Mouse (Mus musculus) lung, postnatal 4 days (tissue): ENCODE data around the gene Klhl26.

Source experiments
- DNase-seq, 2 experiments: peaks; one replicate each; pipeline ENCODE4 v3.0.0; 2021

Gene Klhl26

GRCm38 (mm10) chr8:70443326-70443725 is 33.4 kb downstream of the Klhl26 start:
- no peak for DNase-seq

DNA sequence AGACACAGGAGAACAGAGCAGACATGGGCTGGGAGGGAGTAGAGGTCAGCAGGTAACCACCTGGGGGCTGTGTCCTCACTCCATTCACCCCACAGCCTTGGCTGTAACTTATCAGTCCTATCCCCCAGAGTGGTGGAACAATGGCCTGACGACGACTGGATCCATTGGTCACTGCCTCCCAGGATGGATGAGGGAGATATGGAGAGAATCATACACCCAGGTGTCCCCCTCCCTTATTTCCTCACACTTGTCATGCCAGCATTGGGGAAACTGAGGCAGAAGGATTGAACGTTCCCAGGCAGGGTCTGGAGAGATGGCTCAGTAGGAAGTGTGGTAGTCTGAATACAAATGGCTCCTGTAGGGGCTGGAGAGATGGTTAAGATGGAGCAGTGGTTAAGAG is 35.2 kb downstream of the Klhl26 start:
- DNase-seq, result no peak

GRCm38 (mm10) chr8:70440246-70440645 is 36.5 kb downstream of the Klhl26 start:
- DNase-seq, result no peak

DNA sequence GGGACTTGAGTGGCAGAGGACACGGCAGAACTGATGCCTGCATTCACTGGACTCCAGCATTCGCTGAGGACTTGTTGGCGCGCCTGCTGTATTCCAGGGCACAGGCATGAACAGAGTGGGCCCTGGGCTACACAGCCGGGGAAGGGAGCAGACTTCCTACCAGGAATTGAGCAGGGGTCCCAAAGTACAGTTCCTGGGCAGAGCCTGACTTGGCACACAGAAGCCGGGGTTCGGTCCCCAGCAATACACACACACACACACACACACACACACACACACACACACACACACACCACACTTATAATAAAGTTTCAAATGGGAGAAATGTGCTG is 37.0 kb downstream of the Klhl26 start:
- no peak for DNase-seq

GRCm38 (mm10) chr8:70439055-70439847 is 37.5 kb downstream of the Klhl26 start, which contains the start of gene Crtc1:
Gene Crtc1, minus strand, starts transcription at chr8:70439579.
- DNase-seq, result peak; percentile 98 to 99

- DNase-seq, result no peak
Observed at GRCm38 (mm10) chr8:70438423-70438822, 38.3 kb downstream of the Klhl26 start.

DNA sequence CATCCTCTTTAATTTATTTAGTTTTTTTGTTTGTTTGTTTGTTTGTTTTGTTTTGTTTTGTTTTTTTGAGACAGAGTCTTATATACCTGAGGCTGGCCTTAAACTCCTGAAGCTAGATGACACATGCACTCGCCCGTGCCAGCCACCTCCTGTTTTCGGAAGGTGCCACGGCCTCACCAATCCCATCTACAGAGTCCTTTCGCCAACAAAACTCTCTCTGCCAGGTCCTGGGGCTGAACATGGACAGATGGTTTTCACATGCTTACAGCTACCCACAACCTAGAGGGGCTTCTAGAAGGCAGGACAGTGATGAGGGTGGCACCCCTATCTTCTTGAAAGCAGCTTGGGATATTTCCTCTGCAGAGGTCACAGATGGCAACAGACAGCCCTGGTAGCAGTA is 41.6 kb downstream of the Klhl26 start:
- DNase-seq, result no peak

GRCm38 (mm10) chr8:70432991-70433536 is 43.7 kb downstream of the Klhl26 start:
- no peak for DNase-seq

DNA sequence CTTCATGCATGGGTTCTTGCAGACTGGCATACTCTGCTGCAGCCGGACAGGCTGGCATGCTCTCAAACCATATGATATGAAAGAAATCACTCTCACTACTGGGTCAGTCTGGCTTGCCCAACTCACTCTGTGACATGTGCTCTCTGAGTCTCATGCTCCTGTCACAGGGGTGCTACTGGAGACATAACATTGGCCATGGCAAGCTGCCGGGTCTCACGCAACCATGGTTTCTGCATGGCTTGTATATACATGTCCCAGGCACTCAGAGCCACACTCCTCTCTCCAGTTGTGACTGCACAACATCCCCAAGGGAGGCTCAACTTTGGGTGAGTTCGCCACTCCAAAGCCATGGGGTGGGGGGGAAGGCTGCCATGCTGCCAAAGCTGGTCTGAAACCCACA is 45.6 kb downstream of the Klhl26 start:
- DNase-seq, result peak in 1 of 2 experiments; percentile 67

DNA sequence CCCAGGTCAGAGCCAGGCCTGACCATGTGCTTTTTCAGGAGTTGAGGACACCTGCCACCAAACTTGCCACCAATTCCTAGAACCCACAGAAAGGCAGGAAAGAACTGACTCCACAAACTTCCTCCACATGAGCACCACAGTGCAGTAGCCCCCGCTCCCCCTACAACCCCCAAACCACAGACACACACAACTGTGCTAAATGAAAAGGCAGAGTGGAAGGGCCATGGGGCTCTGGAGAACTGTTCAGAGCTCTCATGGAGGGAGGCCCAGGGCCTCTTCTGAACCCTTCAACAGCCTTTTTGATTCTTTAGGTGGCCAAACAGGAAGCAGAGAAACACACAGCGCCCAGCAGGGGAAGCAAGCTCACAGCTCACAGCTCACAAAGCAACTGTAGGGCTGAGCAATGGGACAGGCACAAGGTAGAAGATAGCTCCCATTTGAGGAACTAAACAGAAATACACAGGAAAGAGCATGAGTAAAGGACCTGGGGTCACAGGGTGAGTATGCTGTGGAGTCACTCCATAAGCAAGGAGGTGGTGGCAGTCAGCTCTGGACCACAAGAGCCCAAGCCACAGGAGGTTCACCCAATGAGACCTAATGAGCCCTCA is 50.4 kb downstream of the Klhl26 start:
- no peak for DNase-seq

GRCm38 (mm10) chr8:70422722-70423121 is 54.0 kb downstream of the Klhl26 start:
- no peak for DNase-seq

DNA sequence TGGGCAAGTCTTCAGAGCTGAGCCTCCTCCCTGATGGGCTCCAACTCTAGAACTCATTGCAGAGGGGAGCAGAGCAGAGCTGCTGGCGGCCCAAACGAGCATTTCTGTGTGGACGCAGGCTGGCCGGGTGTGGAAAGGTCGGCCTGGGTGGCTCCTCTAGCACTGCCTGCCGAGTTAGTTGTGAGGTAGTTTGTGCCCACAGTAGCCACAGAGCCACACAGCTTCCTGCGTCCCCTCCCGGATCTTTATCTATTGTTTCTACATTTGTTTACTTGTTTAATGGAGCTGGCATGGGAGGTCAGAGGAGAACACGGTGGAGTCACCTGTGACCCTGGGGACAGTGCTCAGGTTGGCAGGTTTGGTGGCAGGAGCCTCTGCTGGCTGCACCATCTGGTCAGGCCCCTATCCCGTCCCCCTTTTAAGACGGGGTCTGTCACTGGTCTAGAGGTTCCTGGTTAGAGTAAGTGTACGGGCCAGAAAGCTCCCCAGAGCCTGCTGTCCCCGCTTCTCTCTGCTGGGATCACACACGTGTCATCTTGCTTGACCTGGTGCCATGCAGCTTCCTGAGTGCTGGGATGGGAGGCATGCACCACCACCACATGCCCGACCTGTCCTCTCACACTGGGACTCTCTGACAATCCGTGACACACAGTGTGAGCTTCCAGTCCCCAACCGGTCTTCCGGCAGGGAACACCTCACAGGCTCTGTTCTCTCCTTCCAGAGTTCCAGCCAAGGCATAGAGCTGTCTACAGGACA is 55.2 kb downstream of the Klhl26 start:
- no peak for DNase-seq

GRCm38 (mm10) chr8:70419879-70420643 is 56.7 kb downstream of the Klhl26 start:
- no peak for DNase-seq

DNA sequence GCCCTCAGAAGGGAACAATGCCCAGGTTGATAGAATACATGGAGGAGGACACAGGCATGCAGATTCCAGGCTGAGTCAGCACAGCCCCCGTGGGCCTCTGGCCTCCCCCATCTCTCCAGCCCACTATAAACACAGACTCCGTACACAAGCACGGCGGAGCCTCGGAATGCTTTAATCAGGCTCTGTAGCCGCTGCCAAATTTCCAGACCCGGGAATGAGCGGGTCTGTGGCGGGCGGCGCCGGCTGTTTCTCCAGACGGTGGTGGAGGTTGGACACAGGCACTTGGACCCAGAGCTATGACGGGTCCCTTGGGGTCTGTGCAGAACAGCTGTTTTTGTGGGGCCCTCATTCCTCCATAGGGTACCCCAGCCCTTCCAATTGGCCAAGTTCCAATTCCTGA is 57.8 kb downstream of the Klhl26 start:
- peak; percentile 62 to 86 for DNase-seq

DNA sequence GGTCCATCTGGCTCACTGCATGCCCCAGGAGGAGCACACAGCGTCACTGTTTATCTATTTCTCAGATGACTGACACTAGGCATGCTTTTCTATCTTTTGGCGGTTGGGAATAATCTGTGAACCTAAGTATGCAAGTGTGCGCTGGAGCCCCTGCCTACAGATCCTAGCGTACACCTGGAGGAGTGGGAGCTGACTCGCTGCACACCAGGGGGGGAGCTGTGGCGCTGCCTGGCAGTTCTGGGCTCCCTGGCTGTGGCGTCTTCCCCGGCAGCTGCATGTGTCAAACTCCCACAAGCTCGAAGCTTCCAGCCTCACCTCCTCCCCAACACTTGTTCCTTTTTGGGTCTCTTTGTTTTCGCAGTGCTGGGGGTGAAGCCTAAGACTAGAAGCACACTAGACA is 58.9 kb downstream of the Klhl26 start:
- DNase-seq, result no peak

DNA sequence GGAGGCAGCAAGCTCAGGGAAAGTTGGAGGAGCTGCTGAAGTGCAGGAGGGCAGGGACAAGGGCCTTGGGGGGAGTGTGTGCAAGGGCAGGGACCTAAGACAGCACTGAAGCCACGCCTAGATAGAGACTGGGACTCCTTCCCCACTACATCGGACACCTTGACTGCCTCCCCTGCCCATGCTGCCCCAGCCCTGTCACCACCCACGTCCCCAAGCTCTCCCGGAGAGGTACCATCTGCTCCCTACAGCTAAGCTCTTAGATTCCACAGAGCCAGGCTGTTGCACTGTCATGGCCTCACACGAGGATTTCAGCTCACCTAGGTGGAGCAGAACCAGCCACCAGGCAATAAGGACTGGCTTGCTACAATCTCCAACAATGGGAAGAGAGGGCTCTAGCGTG is 59.8 kb downstream of the Klhl26 start:
- DNase-seq, result no peak

DNA sequence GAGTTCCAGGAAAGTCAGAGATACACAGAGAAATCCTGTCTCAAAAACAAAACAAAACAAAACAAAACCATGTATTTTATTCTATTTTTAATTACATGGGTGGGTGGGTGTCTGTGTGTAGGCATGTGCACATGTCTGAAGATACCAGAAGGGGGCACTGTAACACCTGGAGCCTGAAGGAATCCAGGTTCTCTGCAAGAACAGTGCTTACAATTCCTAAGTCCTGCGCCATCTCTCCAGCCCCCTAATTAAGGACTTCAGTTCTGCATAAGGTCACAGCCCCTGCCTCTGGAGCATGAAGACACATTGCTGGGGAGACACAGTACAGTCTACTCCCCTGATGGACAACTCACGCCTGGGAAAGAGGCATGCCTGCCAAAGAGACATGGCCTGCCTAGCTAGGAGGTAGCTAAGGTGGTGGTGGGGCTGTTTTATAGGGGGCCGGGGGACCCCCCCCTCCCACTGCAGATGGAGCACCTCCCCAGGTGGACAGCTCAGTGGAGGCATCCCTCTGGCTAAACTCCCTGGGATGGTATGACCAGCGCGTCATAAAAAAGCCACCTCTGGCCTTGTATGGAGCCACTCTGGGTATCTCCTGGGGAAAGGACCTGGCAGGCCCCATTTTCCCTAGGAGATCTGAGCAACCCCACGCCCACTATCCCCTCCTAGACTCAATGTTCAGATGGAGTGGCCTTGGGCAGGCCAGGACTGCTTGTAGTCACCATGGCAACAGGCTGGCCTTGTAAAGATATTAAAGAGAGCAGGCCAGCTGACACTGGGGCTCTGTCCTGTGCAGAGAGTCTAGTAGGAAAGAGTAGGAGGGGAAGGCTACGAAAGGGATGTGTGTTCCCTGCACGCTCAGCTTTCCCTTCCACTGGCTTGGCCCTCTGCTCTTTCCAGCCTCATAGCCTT is 61.0 kb downstream of the Klhl26 start:
- DNase-seq, result peak in 1 of 2 experiments; percentile 57

GRCm38 (mm10) chr8:70414310-70414946 is 62.3 kb downstream of the Klhl26 start:
- no peak for DNase-seq

DNA sequence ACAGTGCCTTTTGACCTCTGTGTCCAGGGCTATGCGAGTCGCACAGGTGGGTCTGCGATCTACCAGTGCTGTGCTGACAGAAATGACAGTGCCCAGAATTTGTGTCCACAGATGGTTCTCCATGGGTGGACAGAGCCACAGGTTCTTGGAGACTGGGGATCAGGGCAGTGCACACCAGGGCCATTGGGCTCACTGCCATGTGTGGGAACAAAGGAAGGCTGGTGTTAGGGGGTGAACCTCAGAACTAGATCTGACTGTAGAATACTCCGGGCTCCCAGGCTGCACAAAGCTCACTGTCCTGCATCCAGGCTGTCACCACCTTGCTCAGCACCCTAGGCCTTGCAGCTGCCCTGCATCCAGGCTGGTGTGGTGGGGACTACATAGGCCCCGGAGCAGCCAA is 66.5 kb downstream of the Klhl26 start:
- no peak for DNase-seq

DNA sequence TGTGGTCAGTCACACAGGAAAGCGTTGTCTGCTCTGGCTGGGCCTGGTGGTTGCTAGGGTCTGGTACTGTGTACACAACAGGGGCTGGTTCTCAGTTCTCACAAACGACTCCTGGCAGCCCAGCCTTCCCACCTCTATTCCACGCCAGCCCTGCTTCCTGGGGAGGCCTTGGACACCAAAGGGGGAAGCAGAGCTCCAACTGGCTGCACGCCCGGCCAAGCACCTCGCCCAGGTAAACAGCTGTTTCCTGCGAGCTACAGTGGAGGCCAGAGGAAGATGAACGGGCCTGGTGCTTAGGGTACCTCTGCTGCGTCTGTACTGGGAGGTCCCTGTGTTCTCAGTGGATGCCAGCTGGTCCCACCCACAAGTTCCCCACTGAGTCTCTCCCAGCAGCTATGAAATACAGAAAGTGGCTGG is 67.3 kb downstream of the Klhl26 start:
- DNase-seq, result peak; percentile 54 to 78

DNA sequence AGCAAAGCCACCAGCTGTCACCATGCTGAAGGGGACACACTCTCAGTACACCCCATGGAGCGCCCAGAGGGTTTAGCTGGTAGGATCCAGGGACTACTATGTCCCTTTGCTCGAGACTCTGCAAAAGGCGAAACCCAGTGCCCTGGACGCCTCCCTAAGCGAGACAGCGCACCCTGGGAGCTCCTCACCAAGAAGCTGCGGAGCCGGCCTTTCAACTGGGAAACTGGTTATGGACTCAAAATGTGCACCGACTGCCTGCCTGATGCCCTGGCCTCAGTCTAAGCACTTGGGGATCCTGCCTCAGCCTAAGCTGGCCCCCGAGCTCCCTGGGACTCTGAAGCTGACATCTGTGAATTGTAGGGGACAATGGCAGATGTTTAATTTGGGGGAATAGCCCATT is 67.7 kb downstream of the Klhl26 start:
- DNase-seq, result no peak
